Mouse (Mus musculus): ENCODE results near the gene Phf20.

DNA sequence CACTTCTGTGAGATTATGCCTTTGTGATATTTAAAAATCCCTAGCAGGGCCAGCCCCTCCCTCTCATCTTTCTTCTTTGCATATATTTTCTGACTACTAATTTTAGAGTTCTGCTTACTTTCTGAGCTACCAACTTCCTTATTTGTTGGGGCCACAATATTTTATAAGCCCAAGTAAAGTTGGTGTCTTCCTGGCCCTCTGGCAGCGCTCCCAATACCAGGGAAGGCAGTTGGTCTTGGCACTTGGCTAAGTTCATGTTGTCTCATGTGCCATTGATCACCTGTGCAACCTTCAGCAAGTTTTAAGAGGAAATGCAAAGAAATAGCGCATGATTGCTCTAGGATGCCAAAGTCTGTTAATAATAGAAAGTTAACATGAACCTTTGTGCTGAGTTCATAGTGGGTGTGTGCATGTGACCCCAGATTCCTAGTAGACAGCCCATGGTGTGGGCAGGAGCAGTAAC is 99.4 kb downstream of the Phf20 start:
- TF ChIP-seq POLR2A (IDR thresholded peaks at IDR 0.05; ENCODE audit: borderline replicate concordance, control insufficient read depth, low read depth, low read length): no peak
- no peak for TF ChIP-seq CTCF (IDR thresholded peaks at IDR 0.05; ENCODE audit: control insufficient read depth, insufficient read depth, low read length)

All from bone marrow, adult 2 months (tissue).